Mouse (Mus musculus) neural tube, embryonic 12.5 days (tissue): ENCODE results near the gene Tbx15. TPM values are rescaled to one million over a fixed set of nuclear protein-coding genes. Genes with fewer than 3 reads are reported as not detected.

Source experiments
- ATAC-seq: fragments of 200-750 bp; cut with Nextera tagmentation; 2 replicates; pipeline ENCODE4 v1.8.0; 2017; ENCODE audit warnings: low read depth, mild to moderate bottlenecking, moderate TSS enrichment, moderate library complexity; ENCODE audit not compliant: low FRiP score
- H3K27ac ChIP-seq: fragments of 300-500 bp; sonication (generic); 2 replicates; pipeline ENCODE4 v1.5.1; 2016
- H3K27me3 ChIP-seq: fragments of 300-500 bp; sonication (generic); replicated peaks from 2 replicates; pipeline ENCODE4 v1.6.1; 2016; ENCODE audit warnings: mild to moderate bottlenecking
- H3K36me3 ChIP-seq: fragments of 300-500 bp; sonication (generic); 2 replicates; pipeline ENCODE4 v1.6.1; 2016; ENCODE audit warnings: mild to moderate bottlenecking
- H3K4me1 ChIP-seq: fragments of 300-500 bp; sonication (generic); 2 replicates; pipeline ENCODE4 v1.6.1; 2016
- H3K4me2 ChIP-seq: fragments of 300-500 bp; sonication (generic); replicated peaks from 2 replicates; pipeline ENCODE4 v1.6.1; 2016; ENCODE audit warnings: mild to moderate bottlenecking
- H3K4me3 ChIP-seq: fragments of 300-500 bp; sonication (generic); 2 replicates; pipeline ENCODE4 v1.5.1; 2016
- H3K9ac ChIP-seq: fragments of 300-500 bp; sonication (generic); 2 replicates; pipeline ENCODE4 v1.6.1; 2016; ENCODE audit warnings: mild to moderate bottlenecking
- H3K9me3 ChIP-seq: fragments of 300-500 bp; sonication (generic); 2 replicates; pipeline ENCODE4 v1.6.1; 2016; ENCODE audit warnings: mild to moderate bottlenecking
- WGBS: fragments of 180-500 bp; shearing (Covaris S2); methylation state at CpG from one replicate; pipeline ENCODE4 v1.1.7; 2016; 5-methylcytosine and 5-hydroxymethylcytosine counted together
- polyA plus RNA-seq: library from polyadenylated mRNA; unstranded; fragments of >200 nt; fragmentation: Nextera tagmentation; extraction: Ambion mirVana; gene quantifications from 2 replicates; pipeline ENCODE4 v1.2.1, GENCODE M21; 2016

The Tbx15 gene
- polyA plus RNA-seq, 1 experiment from 2014 or later: 2.7 TPM

DNA sequence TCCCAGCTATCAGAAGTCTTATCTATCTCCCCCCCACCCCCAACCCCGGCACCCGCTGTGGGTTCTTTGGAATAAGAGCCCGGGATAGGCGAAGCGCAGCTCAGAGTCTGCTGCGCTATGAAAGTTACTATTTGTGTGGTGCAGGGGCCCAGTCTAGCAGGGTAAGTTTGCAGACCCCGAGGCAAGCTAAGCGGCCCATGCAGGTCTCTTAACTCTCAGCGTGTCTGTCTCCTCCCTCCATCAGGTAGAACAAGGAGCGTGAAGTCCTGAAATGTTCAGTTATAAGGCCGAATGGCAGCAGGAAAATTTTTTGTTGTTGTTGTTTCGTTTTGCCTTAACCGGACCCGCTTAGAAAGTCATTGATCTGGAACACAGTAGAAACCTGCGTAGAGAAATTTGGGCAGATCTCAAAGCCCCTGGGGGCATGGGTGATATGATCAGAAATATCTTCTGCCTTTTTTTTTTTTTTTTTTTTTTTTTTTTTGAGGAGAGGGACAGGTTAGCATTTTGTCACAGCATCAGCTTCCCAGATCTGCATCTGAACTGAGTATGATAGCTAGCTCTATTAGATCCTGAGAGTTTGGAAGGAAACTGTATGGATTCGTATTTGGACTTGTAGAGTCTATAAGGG, 12.4 kb downstream of the Tbx15 start:
- ATAC-seq: no peak
- WGBS: 2% methylated on average over 16 of the region's 16 CpGs
- no peak overlapping the region for H3K4me2 ChIP-seq

DNA sequence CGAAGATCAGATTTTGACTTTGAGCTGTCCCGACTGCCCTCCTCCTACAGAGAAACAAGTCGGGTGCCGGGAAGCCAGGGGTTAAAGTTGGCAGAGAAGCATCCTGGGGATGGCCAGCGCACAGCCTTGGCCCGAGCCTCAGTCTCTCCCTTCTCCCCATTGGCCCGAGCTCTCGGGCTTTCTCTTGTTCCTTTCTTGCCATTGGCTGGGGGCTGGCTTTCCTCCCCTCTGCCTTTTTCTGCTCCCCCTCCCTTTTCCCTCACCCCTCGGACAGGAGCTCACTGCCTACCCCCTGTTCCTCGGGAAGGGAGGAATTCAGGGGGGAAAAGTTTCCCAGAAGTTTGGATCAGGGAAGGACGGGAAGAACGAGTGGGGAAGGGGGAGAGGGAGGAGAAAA, 12.9 kb downstream of the Tbx15 start:
- no peak overlapping the region for H3K4me3 ChIP-seq
- H3K9me3 ChIP-seq: no peaks in the 10 kb centered on the region
- H3K9ac ChIP-seq: no peak overlapping the region
- H3K27ac ChIP-seq: no peak overlapping the region
- peaks cover 11% of the 10 kb centered on the region; the same call in 1 of the 2 replicates for H3K4me1 ChIP-seq
- ATAC-seq: peak; percentile 46; the same call in 1 of the 2 replicates
- peak overlapping the region; percentile 67; the same call in 1 of the 2 replicates for H3K4me2 ChIP-seq
- H3K36me3 ChIP-seq: no peaks in the 10 kb centered on the region
- under 1% methylated on average over 12 of the region's 12 CpGs for WGBS
- H3K27me3 ChIP-seq: peaks cover 96% of the 10 kb centered on the region

More for the DNA sequence above, 12.4 kb downstream of the Tbx15 start:
- peaks cover 96% of the 10 kb centered on the region for H3K27me3 ChIP-seq
- H3K9ac ChIP-seq: no peak overlapping the region
- peaks cover 11% of the 10 kb centered on the region; the same call in 1 of the 2 replicates for H3K4me1 ChIP-seq
- H3K36me3 ChIP-seq: no peaks in the 10 kb centered on the region
- no peak overlapping the region for H3K4me3 ChIP-seq
- no peaks in the 10 kb centered on the region for H3K9me3 ChIP-seq
- no peak overlapping the region for H3K27ac ChIP-seq

DNA sequence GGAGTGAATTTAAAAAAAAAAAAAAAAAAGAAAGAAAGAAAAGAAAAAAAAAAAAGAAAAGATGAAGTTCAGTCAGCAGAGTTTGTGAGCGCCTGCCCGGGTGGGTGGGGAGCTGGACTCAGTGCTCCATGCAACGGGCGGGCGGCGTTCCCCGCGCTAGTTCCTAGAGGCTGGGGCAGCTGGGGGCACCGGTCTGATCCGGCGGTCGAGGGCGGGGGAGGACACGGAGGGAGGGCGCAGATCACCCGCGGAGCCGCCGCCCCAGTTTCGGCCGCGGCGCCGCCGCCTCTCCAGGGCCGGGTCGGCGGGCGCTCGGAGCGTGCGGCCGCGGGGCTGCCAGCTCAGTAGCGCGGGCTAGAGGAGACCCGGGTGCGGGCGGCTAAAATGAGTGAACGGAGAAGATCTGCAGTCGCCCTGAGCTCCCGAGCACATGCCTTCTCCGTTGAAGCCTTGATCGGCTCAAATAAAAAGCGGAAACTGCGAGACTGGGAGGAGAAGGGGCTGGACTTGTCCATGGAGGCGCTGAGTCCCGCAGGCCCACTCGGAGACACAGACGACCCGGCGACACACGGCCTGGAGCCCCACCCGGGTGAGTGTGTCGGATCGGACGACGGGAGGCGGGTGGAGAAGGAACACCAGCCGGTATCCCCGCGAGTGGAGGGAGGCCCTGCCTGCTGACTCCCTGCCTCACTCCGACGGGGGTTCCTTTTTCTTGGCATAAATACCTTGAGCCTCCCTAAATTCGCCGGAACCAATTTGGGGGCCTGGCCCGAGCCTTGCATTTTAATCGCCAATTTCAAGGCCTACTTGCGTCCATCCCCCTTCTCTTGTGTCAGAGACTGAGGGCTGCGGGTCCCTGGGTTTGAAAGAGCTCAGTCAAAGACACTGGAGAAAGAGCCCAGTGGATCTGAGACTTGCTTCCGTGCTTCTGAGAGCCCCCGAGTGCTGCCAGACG, 13.6 kb downstream of the Tbx15 start:
- H3K4me3 ChIP-seq: peak overlapping the region; percentile 34
- H3K9me3 ChIP-seq: no peaks in the 10 kb centered on the region
- WGBS: under 1% methylated on average over 70 of the region's 73 CpGs
- H3K27ac ChIP-seq: no peak overlapping the region
- 0 out of 2 replicates have a peak overlapping the region, but pooled peaks have one; percentile 38 for H3K9ac ChIP-seq
- peak overlapping the region; percentile 67 for H3K4me2 ChIP-seq
- no peaks in the 10 kb centered on the region for H3K36me3 ChIP-seq
- ATAC-seq: peak; percentile 59
- peaks cover 11% of the 10 kb centered on the region; the same call in 1 of the 2 replicates for H3K4me1 ChIP-seq
- peaks cover 96% of the 10 kb centered on the region for H3K27me3 ChIP-seq

DNA sequence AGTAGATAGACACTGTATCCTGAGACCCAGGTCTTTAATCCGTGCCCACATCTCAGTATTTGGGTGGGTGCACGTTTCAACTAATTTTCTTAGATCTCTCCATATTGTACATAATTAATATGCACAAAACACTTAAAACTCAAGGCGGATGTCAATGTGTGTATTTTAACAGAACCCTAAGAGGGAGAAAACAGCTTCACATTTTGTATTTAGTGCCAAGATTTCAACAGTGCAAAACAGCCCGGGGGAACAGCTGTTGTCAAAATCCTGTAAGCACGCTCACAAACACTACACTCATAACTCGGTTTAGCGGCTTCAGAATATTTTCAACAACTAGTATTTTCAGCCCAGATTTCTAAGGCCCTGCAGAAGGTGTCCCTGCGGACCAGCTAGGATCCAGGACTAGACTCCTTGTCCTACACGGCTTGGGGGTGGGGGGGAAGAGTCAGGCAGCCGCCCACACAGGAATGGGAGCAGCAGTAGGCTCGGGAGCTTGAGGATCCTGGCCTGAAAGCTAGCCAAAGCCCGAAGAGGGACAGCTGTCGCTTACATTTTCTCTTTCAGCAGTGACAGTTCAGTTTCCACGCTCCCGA, 14.5 kb downstream of the Tbx15 start:
- no peak for ATAC-seq
- no peak overlapping the region for H3K27ac ChIP-seq
- H3K9ac ChIP-seq: no peak overlapping the region
- H3K27me3 ChIP-seq: peaks cover 95% of the 10 kb centered on the region
- WGBS: under 1% methylated on average over 15 of the region's 15 CpGs
- H3K4me3 ChIP-seq: peak overlapping the region; percentile 7; the same call in 1 of the 2 replicates
- H3K36me3 ChIP-seq: no peaks in the 10 kb centered on the region
- peaks cover 11% of the 10 kb centered on the region; the same call in 1 of the 2 replicates for H3K4me1 ChIP-seq
- H3K4me2 ChIP-seq: no peak overlapping the region; the same call in 1 of the 2 replicates
- H3K9me3 ChIP-seq: no peaks in the 10 kb centered on the region

DNA sequence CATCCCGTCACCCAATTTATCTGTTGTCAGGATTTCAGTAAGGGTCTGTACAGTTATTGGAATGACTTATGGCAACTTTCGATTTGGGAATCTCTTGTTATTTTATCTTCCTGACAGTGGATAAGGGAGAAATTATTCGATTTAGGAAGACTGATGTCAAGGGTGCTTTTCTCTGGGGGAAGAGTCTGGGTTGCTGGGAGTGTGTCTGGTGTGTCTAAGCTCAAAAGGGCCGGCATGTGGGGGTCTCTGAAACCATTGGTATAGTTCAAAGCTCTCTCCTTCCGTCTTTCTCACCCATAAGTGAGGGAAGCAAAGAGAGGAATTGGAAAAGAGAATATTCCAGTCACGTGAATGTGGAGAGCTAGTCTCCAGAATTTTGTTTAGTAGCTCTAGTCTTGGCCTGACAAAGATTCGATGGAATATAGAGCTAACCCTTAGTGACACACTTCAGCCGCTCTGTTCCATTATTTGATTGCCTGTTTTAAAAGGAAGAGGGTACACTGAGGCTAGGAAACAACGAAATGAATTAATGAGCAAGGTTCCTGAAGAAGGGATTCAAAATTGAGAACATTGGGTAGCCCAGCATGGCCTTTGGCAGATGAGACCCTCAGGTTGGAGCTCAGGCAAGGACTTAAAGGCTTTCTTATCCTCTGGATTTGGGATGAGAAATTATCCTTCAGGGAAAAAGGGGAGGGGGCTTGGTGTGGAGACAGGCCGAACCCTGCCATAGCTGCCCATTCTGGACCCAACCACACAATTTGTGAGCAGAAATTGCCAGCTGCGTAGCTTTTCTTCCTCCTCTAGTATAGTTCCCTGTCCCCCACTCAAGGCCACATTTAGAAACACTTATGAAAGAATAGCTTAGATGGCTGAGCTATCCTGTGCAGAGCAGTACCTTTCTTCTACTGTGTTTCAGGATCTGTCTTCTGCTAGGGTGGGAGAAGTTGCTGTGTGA, 15.5 kb downstream of the Tbx15 start:
- H3K4me3 ChIP-seq: no peak overlapping the region
- H3K27me3 ChIP-seq: peaks cover 90% of the 10 kb centered on the region
- peaks cover 11% of the 10 kb centered on the region; the same call in 1 of the 2 replicates for H3K4me1 ChIP-seq
- WGBS: 5% methylated on average over 11 of the region's 11 CpGs
- H3K36me3 ChIP-seq: no peaks in the 10 kb centered on the region
- no peak overlapping the region for H3K9ac ChIP-seq
- H3K27ac ChIP-seq: no peak overlapping the region
- ATAC-seq: no peak
- H3K4me2 ChIP-seq: no peak overlapping the region
- H3K9me3 ChIP-seq: no peaks in the 10 kb centered on the region

DNA sequence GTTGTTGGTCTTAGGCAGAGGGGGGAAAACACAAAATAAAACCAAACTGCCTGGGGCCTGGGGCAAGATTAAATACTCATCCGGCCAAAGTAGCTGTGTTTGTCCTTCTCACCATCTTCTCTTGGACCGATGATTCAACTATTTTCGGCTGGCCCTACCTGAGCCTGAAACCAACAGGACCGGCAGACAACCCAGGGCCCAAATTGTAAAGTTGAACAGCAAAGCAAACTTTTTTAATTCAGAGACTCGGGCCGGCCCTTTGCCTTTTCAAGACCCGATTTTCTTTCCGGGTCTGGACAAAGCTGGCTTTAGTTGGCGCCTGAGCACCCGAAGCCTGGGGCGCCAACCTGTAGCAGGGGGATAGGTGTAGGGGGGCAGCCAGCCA, 16.2 kb downstream of the Tbx15 start:
- H3K4me2 ChIP-seq: no peak overlapping the region
- H3K4me3 ChIP-seq: no peak overlapping the region

DNA sequence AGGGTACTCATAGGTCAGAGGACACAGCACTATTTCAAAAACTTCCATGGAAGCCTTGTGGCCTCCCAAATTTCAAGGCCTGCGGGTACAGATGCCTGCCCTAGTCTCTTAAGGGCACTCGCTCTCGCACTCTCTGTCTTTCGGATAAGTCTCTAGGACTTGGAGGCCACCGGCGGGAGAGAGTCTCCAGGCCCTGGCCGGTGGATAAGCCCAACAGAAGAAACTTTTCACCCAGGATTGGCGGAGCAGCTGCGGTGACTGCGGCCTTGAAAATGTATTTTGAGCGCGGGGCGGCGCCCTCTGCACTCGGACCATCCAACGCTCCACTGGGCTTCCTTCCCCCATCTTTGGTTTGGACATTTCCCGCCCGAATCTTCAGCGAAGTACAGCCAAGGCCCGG, 16.6 kb downstream of the Tbx15 start:
- H3K27ac ChIP-seq: no peak overlapping the region
- H3K4me2 ChIP-seq: no peak overlapping the region; the same call in 1 of the 2 replicates
- H3K36me3 ChIP-seq: no peaks in the 10 kb centered on the region
- no peak overlapping the region for H3K9ac ChIP-seq
- peak overlapping the region; percentile 9; the same call in 1 of the 2 replicates for H3K4me3 ChIP-seq
- peaks cover 90% of the 10 kb centered on the region for H3K27me3 ChIP-seq
- no peaks in the 10 kb centered on the region for H3K9me3 ChIP-seq
- ATAC-seq: no peak
- under 1% methylated on average over 20 of the region's 20 CpGs for WGBS
- H3K4me1 ChIP-seq: peaks cover 11% of the 10 kb centered on the region; the same call in 1 of the 2 replicates

More for the DNA sequence above, 16.2 kb downstream of the Tbx15 start:
- Histone ChIP-seq H3K27ac (no peak overlapping the region), H3K27me3 (peaks cover 90% of the 10 kb centered on the region), H3K36me3 (no peaks in the 10 kb centered on the region), H3K9ac (no peak overlapping the region), H3K9me3 (no peaks in the 10 kb centered on the region), H3K4me1 (peaks cover 11% of the 10 kb centered on the region; the same call in 1 of the 2 replicates)
- WGBS: 2% methylated on average over 11 of the region's 11 CpGs
- ATAC-seq: no peak

DNA sequence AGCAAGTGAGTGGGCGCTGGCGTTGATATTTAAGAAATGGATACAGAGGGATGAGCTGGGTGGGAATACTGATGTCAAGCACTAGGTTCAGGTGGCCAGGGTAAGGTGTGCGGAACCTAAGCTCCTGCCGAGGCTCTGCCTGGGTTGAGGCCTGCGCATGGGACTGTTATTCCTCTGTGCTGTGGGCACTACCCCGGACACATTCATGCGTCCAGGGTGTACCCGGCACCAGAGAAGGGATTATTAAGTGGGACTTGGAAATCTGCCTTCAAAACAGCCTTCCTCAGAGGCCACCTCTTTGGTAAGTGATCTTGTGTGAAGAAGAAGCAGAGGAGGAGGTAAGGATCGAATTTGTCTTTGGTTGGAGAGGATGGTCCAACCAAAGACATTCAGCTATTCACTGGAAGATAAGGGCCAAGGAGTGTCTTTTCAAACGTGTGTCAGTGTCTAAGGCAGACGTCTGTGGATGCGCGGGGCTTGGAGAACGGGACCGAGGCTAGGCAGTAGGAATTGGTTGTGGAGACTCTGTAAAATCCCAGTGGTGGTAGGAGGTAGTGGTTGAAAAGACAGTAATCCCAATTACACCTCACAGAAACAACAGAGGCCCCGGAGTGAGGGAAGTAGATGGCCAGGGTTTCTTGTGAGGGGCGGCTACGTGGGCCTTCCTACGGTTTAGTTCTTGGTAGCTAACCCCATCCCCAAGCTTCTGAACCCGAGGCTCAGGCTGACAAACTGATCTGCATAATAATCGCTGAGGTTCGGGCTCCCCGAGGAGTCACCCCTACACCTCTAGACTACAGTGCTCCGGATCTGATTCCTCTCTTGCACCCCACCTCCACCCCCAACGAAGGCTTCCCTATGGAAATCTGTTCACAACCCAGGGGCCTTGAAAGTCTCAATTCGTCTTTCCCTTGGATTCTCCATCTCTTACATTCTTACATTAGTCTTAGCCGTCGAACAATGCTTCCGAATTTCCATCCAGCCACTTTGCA, 17.7 kb downstream of the Tbx15 start:
- no peak for ATAC-seq

DNA sequence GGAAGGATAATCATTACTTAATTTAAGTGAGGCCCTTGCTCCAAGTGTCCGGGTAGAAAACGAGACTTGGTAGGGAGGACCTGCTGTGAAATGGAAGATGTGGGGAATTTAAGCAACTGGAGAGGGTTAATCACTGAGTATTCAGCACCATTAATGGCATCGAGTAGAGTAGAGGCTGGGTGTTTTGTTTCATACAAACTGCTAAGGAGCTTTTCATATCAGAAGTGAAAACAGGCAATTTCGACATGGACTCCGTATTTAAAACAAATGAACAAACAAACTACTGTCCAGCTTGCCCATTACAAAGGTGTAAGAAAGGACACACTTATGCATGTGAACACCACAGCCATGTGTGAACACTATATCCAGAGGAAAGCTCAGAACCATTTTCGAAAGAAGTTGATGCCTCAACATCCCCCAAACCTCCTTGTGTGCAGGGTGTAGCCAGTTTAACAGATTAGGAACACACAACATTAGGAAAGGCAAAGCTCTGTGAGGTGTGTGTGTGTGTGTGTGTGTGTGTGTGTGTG, 19.6 kb downstream of the Tbx15 start:
- H3K4me1 ChIP-seq: 0 out of 2 replicates have a peak, but pooled peaks cover 3% of the 10 kb centered on the region
- peaks cover 91% of the 10 kb centered on the region for H3K27me3 ChIP-seq
- H3K9me3 ChIP-seq: no peaks in the 10 kb centered on the region
- no peak overlapping the region for H3K4me2 ChIP-seq
- 4% methylated on average over 6 of the region's 6 CpGs for WGBS
- H3K36me3 ChIP-seq: no peaks in the 10 kb centered on the region
- H3K9ac ChIP-seq: no peak overlapping the region
- H3K27ac ChIP-seq: no peak overlapping the region
- no peak for ATAC-seq
- no peak overlapping the region for H3K4me3 ChIP-seq

More for the DNA sequence above, 17.7 kb downstream of the Tbx15 start:
- Histone ChIP-seq H3K9ac (no peak overlapping the region), H3K36me3 (no peaks in the 10 kb centered on the region), H3K4me1 (peaks cover 11% of the 10 kb centered on the region; the same call in 1 of the 2 replicates), H3K27ac (no peak overlapping the region), H3K9me3 (no peaks in the 10 kb centered on the region), H3K4me3 (no peak overlapping the region), H3K4me2 (no peak overlapping the region), H3K27me3 (peaks cover 91% of the 10 kb centered on the region)
- 2% methylated on average over 29 of the region's 29 CpGs for WGBS

DNA sequence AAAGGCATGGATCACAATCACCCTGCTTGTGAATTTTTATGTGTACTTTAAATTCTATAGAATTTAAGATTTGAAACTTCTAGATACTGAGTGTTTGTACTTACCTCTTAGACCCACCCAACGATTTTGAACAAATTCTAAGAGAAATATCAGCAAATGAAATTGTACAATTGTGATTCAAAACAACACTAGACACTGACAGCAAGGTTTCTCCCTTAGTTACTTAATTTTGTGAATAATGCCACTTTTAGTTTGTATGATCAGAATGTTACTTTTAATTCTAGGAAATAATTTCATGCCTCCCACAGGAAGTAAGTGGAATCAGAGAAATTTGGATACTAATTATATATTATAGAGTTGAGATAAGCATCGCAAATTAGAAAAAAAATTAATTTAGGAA, 20.2 kb downstream of the Tbx15 start:
- Histone ChIP-seq H3K4me3 (no peak overlapping the region), H3K9me3 (no peaks in the 10 kb centered on the region), H3K9ac (no peak overlapping the region), H3K27ac (no peak overlapping the region), H3K27me3 (peaks cover 91% of the 10 kb centered on the region), H3K4me2 (no peak overlapping the region), H3K36me3 (no peaks in the 10 kb centered on the region), H3K4me1 (0 out of 2 replicates have a peak, but pooled peaks cover 3% of the 10 kb centered on the region)
- no peak for ATAC-seq
- 26% methylated on average over 2 of the region's 2 CpGs for WGBS
